Mouse (Mus musculus) CD4-positive naive resting alpha-beta T cell, adult 76 days (primary cell): ENCODE data around the gene Ldha. TPM values are rescaled to one million over a fixed set of nuclear protein-coding genes. Genes with fewer than 3 reads are reported as not detected.

Source experiments
- total RNA-seq: library from RNA; stranded (reverse); gene quantifications from one replicate; pipeline ENCODE4 v1.2.4, GENCODE M21; 2023

The Ldha gene
- 259 TPM for total RNA-seq

DNA sequence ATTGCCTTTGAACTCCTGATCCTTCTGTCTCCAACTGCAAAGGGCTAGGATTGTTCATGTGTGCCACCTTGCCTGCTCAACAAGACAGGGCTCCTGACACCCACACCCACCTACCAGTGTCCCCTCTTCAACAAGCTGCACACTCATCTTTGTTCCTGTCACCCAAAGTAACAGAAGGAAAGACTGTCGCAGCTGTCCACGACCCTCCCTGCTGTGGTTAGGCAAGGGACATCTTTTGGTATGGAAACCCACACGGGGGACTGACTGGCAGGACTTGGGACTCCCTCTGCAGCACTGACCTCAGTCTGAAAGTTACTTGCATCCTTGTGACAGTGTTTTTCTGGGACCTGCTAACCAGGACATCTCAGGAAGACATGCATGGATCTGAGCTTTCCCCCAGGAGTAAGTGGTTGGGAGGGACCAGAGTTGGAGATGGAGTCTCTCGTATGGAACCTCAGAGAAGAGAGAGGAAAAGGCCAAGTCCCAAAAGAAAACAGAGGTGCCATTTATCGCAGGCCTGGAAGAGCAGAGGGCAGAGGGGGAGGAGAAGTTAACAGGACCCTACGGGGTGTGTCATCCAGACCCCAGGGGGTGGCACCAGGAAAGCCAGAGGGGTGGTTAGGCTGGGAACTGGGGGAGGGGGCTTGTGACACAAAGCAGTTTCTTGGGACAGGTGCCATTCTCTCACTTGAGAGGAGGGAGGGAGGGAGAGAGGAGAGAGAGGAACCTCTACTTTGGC, at the start of gene Ldha:
Gene Ldha, plus strand, starts transcription at position 689 of the 739 bp plus-strand sequence.

GRCm38 (mm10) chr7:46795287-46796205, 45.7 kb upstream of the Ldha start, which contains the start of the genes Hps5 and Gtf2h1:
TSS of gene Hps5 (minus strand) at chr7:46796064.
TSS of gene Gtf2h1 (plus strand) at chr7:46796103.

GRCm38 (mm10) chr7:46860996-46861395, 19.7 kb downstream of the Ldha start, which contains the start of gene Ldhc:
TSS of gene Ldhc (plus strand) at chr7:46861203.

Other genes with a start within 250 kb of the Ldha start
- gene Sergef, start 201.7 kb upstream of the Ldha start, total RNA-seq, result 22.1 TPM
- not detected for gene Tph1, start 168.9 kb upstream of the Ldha start, total RNA-seq
- gene Saal1, start 130.8 kb upstream of the Ldha start, total RNA-seq, result 12.7 TPM
- not detected for gene Saa3, start 125.8 kb upstream of the Ldha start, total RNA-seq
- gene Saa4, start 108.9 kb upstream of the Ldha start, total RNA-seq, result not detected
- gene Saa1, start 98.5 kb upstream of the Ldha start, total RNA-seq, result not detected
- not detected for gene Saa2, start 89.7 kb upstream of the Ldha start, total RNA-seq
- gene Hps5, start 45.4 kb upstream of the Ldha start, total RNA-seq, result 41.2 TPM
- gene Gtf2h1, start 45.4 kb upstream of the Ldha start, total RNA-seq, result 61.1 TPM
- not detected for gene Ldhc, start 19.7 kb downstream of the Ldha start, total RNA-seq
- gene Tsg101, start 78.5 kb downstream of the Ldha start, total RNA-seq, result 67.9 TPM
- gene Uevld, start 117.1 kb downstream of the Ldha start, total RNA-seq, result 7.9 TPM
- not detected for gene Gm9999, start 142.1 kb downstream of the Ldha start, total RNA-seq
- gene Spty2d1, start 166.9 kb downstream of the Ldha start, total RNA-seq, result 74.3 TPM
- 5.9 TPM for gene Tmem86a, start 209.1 kb downstream of the Ldha start, total RNA-seq